Mouse (Mus musculus): ENCODE results near the gene Best2.

The Best2 gene

DNA sequence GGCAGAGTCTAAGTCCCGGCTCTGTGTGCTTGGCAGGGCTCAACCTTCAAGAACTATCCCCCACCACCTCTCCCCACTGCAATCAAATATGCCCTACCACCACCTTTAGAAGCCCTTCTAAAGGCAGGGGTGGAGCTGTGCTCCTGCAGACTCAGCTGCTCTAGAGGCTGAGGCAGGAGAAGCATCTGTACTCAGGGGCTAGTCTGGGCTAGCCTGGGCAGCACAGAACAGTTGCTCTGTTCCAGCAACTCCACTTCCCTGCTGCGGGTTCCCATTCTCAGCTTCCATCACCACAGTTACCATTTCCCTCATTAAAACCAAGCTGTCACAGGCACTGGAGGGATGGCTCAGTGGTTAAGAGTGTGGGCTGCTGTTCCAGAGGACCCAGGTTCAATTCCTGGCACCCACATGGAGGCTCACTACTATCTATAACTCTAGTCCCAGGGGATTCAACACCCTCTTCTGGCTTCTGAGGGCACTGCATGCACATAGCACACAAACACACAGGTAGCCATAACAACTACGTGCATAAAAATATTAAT is 7.3 kb upstream of the Best2 start:
- DNase-seq (ENCODE audit: low spot score): no peak

DNA sequence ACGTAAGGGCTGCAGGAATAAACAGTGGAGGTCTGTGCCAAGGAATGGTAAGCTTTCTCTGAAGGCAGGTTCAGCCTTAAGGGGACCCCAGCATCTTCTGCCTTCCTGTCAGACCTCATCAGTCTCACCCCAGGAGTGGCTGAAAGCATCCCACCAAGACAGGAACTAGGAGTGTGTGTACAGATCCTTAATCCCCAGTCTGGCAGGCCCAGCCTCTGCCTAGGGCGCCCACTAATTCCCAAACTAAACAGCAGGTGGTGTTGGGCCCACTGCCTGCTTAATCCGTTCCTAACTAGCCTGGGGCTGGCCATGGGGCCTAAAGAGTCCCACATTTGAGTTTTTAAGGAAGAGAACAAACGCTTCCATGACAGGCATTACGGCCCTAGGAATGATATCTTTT is 2.9 kb upstream of the Best2 start:
- no peak for DNase-seq (ENCODE audit: low spot score)

DNA sequence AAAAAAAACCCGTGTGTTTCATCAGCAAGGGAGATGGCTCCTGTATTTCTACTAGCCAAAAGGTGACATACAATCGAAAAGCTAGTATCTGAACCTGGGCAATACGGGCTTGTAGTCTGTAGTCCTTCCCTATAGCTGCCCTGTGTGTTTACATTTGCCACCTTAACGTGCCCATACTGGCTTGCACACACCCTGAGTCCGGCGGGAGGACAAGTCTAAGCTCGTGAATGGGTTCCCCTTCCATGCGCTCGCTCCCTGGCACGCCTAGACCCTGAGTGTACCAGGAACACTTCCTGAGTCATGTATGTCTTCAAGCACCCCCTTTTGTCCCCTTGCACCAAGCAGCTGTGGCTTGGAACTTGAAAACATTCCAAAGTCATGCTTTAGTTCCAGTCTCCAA is 2.4 kb upstream of the Best2 start:
- DNase-seq (ENCODE audit: low spot score): no peak

DNA sequence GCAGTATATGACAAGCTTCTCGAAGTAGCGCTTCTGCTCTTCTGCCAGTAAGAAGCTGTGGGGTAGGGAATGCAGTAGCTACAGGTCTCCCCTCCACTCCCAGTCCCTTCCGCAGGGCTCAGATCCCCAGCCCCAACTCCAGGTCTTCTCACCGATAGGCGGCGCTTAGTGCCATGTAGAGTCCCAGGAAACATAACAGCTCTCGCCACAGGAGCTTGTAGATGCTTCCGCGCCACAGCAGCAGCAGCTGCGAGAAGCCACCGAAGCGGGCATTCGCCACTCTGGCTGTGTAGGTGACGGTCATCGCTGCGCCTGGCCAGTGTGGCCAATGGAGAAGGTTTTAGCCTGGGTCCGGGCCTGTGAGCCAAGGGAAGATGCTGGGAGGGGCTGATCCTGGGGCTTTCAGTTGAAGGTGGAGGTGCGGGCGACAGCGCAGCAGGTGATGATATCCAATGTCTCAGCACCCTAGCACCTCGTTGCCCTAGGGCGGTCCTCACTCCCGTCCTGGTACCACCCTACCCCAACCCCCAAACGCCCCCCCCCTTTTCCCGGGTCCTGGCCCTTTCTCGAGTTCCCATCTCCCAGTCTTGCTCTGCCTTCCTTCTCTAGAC is 996 bp downstream of the Best2 start:
- no peak for DNase-seq (ENCODE audit: low spot score)

DNA sequence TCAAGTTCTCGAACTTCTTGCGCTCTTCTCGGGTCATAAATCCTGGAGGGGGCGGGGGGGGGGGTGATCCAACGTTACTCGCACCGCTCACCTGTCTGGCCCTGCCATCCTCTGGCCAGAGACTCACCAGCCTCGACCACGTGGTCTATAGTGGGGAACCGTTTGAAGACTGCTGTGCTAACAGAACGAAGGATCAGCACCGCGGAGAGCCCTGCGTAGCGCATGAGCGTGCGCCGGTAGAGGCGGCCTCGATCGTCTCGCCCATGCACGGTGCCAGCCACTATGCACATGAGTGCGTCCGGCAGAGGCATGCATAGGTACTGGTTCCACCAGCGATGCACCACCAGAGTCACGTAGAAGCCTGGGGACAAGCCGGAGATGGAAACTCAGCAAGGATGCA is 3.1 kb downstream of the Best2 start:
- no peak for DNase-seq (ENCODE audit: low spot score)

DNA sequence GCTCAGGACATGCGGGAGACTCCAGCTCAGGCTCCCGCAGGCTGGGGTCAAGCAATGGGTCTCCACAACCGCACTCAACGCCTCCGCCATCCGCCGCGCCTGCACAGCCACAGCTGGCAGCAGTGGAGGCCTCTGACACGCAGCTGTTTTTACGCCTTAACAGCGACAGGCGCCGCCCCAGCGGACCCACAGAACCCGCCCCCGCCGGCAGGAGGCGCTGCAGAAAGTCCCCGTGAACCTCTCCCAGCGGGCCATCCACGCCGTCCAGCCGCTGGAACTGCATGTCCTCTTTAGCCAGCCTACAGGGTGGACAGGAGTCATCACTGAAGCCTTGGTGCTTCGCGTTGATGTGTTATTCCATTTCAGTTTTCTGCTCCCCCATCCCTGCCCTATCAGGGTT is 6.6 kb downstream of the Best2 start:
- no peak for DNase-seq (ENCODE audit: low spot score)

DNA sequence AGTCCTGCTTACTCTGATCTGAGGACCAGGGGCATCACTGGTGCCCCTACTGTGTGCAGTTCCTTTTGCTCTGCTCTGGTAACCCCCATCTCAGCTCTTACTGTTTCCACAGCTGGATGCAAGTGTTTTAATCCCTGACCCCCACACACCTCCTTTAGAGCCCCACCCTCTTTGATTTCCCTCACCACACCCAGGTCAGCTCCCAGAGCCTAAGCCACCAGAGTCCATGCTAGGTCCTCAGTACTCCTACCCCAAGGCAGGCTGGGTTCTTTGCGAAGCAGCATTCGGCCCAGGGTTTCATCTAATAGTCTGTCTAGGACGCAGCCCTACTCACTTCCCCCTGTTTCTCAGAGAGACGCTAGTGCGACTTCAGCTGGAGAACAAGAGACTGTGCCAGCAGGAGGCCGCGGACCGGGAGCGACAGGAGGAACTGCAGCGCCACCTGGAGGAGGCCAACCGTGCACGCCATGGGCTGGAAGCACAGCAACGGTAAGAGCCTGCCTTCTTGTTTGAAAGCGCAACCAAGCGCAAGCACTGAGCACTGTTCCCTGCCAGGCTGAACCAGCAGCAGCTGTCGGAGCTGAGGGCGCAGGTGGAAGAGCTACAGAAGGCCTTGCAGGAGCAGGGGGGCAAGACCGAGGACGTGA is 16.6 kb downstream of the Best2 start:
- peak; percentile 88 for DNase-seq (ENCODE audit: low spot score)

DNA sequence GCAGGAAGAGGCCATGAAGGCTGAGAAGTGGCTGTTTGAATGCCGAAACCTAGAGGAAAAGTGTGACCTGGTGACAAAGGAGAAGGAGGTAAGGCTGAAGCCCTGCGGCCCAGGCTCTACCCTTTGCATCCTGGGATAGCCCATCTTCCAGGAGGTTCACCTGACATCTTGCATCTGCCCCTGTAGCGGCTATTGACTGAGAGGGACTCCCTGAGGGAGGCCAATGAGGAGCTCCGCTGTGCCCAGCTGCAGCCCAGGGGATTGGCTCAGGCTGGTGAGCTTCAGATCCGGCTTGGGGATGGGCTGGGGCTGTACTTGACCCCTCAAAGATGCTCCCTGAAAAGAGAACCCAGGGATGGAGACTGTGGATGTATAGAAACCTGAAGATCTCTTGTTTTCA is 17.4 kb downstream of the Best2 start:
- DNase-seq (ENCODE audit: low spot score): no peak

DNA sequence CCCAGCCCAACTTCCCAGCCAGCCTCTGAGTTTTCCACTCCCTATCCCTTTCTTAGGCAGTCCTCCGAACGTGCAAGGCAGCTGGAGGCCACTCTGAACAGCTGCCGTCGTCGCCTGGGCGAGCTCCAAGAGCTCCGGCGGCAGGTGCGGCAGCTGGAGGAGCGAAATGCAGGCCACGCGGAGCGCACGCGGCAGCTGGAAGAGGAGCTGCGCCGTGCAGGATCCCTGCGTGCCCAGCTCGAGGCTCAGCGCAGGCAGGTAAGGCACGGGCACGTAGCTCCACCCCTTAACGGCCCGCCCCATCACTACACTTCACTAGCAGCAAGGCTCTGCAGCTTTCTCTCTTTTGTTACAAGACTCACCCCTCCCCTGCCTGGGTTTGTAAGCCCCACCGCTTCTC is 18.7 kb downstream of the Best2 start:
- no peak for DNase-seq (ENCODE audit: low spot score)

DNA sequence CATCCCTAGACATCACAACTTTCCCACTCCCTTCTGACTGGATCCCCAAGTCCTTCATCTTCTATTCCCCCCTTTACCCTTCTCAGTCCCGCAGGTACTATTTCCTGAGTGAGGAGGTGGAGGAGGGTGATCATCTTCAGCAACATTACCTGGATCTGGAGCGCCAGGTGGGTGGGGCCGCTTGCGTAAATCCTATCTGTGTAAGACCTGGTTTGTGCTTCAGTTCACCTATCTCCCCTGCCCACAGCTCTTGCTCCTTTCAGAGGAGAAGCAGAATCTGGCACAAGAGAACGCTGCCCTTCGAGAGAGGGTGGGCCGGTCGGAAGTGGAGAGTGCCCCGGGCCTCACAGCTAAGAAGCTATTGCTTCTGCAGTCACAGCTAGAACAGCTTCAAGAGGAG is 20.0 kb downstream of the Best2 start:
- no peak for DNase-seq (ENCODE audit: low spot score)

DNA sequence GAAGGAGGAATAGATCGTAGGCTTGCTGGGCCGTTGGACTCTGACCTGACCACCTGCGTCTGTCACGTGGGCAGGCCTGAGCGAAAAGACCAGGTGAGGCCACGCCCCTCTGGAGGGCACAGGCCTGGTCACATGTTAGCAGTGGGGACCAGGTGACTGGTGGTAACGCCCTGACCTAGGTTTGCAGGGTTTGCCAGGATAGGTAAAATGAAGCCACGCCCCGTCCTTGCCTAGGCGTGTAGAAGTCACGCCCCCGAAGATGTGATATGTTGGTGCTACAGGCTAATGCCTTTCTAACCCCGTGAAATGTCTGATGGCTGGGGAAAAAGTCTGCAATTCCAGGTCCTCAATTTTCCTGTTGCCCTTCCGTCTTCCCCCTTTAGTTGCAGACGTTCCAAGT is 23.5 kb downstream of the Best2 start:
- DNase-seq (ENCODE audit: low spot score): no peak

DNA sequence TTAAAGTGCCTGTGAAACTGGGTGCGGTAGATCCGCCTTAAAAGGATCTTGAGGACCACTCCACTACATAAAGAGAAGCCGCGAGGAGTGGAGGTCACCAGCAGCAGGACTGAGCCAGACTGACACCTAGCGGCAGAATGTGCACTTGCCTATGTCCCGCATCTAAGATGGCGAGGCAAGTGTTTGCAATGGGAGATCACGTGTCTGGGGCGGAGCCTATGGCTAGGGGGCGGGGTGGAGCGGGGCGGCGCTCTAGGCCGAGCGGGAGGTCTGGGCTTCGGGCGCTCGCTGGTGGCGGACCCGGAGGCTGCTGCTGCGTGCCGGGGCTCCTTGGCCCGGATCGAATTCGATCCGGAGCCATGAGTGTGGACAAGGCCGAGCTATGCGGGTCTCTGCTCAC is 24.0 kb downstream of the Best2 start, which contains the start of gene Hook2:
Gene Hook2, plus strand, starts transcription at position 255 of the 400 bp plus-strand sequence.
- peak; percentile 99 for DNase-seq (ENCODE audit: low spot score)

DNA sequence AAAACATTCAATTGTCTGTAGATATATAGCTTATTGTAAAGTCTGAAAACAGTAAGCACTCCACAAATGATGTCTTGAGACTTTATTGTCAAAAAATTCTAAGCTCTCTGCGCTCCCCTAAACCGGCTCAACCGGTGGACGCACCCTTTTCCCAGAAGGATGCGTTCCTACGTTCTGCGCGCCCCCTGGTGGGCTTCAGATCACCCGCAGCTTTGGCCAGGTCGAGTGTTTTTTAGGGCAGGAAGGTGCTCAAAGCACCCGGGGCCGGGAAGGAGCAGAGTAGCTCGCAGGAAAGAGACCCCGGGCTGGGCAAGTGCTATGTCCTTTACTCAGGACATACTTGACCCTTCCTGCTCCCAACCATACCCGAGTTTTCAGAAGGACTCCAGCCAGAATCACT is 24.5 kb downstream of the Best2 start:
- peak; percentile 96 for DNase-seq (ENCODE audit: low spot score)

DNA sequence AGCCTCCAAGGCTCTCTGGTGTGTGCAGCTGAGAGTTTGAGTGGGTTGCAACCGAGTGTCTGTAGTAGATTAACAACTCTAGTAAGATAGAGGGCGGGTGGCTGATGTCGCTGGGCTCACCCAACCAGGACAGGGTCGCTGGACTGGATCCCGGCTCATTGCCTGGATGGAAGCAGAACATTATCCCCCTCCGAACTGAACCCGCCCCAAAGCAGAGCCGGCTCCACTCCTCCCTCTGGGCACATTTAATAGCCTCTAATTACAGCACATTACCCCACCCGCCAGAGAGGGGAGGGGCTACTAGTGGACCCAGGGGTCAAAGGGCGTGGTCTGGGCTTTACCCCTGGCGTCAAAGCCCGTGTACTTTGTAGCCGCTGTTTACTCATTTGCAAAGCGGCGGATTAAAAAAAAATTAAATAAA is 25.0 kb downstream of the Best2 start:
- peak; percentile 76 for DNase-seq (ENCODE audit: low spot score)

DNA sequence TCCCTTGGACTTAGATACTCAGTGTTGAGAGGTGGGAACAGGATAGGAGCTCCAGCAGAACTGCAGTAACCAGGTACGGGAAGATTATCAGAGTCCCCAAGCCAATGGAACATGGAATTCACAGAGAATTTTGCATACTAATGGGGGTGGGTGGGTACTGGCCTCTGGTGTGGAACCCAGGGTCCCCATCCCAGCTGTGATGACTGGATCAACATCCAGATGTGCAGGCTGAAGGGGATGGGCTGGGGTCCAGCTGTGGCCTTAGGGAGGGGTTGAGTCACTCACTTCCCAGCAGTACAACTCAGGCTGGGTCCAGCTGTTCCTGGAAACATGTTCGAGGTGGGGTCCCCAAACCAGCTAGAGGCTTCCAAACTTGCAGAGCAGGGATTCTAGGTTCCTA is 26.4 kb downstream of the Best2 start:
- no peak for DNase-seq (ENCODE audit: low spot score)

DNA sequence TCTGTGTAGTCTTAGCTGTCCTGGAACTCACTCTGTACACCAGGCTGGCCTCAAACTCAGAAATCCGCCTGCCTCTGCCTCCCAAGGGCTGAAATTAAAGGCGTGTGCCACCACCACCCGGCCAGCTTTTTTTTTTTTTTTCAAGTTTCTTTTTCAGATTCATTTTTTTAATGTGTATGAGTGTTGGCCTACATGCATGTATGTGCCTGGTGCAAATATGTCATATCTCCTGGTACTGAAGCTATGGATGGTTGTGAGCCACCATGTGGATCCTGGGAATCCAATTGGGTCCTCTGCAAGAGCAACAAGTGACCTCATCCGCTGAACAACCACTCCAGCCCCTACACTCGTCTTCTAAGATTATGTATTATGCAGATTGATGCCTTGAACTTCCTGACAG is 26.9 kb downstream of the Best2 start:
- no peak for DNase-seq (ENCODE audit: low spot score)

DNA sequence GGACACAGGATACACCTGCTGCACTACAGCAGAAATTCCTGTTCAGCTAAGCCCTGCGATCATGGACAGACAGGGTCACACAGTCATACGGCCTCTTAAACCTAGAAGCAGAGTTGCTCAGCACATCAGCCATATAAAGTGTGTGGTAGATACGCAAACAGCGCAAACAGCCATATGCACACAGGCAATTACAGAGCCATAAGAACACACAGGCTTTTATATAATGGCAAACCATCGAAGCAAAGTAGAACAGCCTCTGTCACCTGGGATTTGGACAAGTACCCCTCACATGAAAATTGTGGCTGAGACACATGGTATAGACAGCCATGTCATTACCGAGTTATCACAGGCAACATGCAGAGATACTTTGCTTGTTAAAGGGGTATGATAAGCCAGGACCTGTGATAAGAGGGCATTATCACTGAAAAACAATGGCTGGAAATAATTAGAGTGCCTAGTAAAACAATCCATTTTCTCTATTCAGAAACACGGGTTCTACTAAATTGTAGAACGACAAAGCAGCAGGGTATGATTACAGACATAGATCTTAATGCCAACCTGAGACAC is 27.9 kb downstream of the Best2 start:
- DNase-seq (ENCODE audit: low spot score): no peak

DNA sequence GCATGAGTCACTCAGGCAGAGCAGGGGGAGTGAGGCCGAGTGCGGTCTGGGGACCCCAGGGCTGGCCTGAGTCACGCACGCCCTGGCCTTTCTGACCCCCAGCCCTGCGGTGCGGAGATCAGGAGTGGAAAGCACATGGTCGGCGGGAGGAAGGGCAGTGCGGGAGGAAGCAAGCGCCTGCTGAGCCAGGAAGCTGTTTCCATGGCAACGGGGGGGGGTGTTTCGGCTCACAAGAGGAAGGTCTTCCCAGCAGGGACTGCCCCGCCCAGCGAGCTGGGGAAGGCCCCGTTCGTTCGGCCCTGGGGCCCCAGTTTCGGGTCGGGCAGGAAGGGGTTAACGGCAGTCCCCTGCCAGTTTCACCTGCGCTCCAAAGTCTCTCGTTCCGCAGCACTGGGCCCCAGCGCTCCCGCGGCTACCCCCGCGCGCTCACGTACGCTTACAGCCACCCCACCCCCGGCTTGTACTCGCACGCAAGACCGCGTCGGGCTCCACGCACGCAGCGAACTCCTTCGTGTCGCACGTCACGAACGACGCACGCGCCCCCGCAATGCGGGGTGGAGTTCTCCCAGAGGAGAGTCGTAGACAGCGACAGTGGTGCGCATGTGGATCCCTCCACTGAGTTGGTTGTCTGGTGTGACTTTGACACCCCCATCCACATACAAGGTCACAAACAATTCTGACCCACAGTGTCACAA is 28.5 kb downstream of the Best2 start:
- no peak for DNase-seq (ENCODE audit: low spot score)

DNA sequence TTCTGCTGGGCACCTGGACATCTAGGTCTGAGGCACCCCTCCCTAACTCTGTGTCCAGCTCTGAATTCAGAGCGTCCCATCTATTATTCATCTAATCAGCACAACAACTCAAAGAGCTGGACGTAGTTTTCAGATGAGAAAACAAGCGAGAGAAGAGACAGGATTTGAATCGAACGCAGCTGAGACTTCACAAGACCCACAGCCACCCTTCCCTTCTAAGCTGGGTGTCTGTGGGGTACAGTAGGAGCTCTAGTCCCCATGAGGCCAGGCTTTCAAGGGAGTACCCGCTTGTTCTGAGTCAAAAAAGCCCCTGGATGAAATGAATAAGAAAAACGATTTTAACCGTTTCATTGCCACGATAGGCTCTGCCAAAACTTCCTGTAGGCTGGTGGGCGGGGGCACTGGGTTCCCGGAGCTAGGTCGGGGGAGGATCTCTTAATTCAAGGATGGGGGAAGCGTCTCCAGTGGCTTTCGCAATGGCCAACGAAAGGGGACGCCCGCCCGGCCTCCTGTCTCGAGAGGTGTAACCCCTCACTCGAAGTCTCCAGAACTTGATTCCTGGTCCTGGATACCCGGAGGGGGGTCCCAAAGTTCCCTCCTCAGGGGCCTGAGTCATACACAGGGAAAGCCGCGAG is 29.2 kb downstream of the Best2 start:
- no peak for DNase-seq (ENCODE audit: low spot score)

DNA sequence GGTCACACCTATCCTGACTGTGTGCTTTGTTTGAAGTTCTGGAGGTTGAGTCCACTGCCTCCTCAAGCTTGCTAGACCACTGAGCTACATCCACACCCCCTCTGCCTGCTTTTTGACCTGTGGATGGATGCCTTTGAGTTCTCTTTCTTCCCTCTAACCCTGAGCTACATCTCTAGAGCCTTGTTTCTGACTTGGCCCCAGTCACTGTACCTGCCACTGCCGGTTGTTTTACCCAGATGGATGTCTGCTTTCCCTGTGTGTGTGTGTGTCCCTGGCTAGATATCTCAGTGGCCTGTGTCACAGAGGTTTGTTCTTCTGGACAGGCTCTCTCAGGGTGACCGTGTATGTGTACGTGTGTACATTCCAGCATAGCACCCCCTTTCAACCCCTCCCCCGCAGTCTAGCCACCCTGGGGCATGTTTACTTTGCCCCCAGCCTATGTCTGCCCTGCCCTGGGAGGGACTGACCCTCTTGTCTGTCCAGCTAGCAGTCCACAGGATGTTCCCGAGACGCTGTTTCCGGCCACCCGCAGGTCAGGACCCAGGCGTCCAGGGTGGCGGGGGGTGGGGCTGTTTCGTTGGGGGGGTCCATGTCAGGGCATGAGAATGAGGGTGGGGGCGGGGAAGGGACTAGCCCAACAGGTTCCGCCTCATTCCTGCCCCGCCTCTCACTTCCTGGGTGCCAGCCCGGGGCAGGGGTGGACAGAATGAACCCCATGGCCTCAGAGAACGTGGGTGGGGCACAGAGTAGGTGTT is 29.9 kb downstream of the Best2 start:
- no peak for DNase-seq (ENCODE audit: low spot score)

DNA sequence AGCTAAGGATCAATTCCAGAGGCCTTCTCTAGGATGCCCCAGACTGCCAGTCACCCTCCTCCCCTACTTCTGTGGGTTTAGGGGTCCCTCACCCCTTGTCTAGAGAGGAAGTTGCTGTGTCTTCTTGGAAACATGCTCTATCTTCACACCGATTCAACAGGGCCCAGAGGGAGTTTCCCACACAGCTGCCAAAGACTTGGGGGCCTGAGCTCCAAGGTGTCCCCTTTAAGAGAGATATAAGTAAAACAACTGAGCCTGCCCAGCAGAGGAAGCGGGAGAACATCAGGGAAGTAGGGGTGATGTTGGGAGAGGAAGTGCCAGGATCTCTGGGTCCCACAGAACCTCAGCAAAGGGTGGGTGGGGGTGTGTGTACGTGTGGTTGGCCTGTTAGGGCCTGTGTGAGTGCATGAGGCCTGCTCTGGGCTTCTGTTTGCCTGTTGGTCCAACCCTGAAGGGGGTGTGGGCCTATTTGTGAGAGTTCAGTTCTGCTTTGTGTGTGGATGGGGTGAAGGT is 31.8 kb downstream of the Best2 start:
- no peak for DNase-seq (ENCODE audit: low spot score)

All from adipocyte (in vitro differentiated cells).